In the genomic region with DNA sequence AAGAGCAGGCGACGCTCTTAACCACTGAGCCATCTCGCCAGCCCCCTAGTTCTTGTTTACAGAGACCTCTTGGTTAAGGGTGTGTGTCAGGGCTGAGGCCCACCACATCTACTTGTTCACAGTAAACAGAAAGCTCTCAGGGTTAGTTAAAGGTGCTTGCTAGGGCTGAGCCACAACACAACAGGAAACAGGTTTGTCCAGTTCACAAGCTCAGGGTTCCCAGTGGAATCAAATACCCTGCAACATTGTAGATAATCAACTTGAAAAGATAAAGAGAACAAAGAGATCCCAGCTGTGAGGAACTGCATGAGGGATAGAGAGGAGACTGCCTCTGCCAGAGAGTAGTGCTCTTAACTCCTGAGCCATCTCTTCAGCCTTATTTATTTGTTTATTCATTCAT, we compare ENCODE assay signal across 33 mouse cellular contexts. TPM values are rescaled to one million over a fixed set of nuclear protein-coding genes. Genes with fewer than 3 reads are reported as not detected.
"Had no signal": no experiment of that assay in that cellular context is flagged by ENCODE, and none has a peak within 500 bp of the region (broad histone marks: within the 10 kb centered on the region; RNA-seq: fewer than 3 reads in every experiment).

No protein-coding gene starts in this region.

- H3K27me3 ChIP-seq: embryonic facial prominence, embryonic 12.5 days; embryonic facial prominence, embryonic 13.5 days; forebrain, embryonic 12.5 days; forebrain, embryonic 15.5 days had no signal

- DNase-seq: cerebellum, adult 8-10 months; cerebellum, adult 9-10 months; cerebellum, adult 9-11 months; cerebellum, postnatal 10 days; cerebellum, postnatal 14 days; cerebellum, postnatal 25 days; cerebellum, postnatal 36 days; embryo, embryonic 11 days; forebrain, postnatal 0 days; gastrocnemius, adult 2 months; gastrocnemius, postnatal 10 days; gastrocnemius, postnatal 14 days; gastrocnemius, postnatal 25 days; gastrocnemius, postnatal 36 days; heart, adult 11 months; heart, adult 18-20 months; heart, adult 2 months had no signal

- H3K36me3 ChIP-seq: embryonic facial prominence, embryonic 12.5 days; embryonic facial prominence, embryonic 13.5 days; embryonic facial prominence, embryonic 15.5 days; forebrain, embryonic 12.5 days; forebrain, embryonic 15.5 days had no signal

- H3K9ac ChIP-seq: embryonic facial prominence, embryonic 12.5 days; embryonic facial prominence, embryonic 13.5 days; embryonic facial prominence, embryonic 15.5 days; forebrain, embryonic 12.5 days; forebrain, embryonic 15.5 days; forebrain, postnatal 0 days had no signal

- H3K9me3 ChIP-seq: embryonic facial prominence, embryonic 10.5 days; embryonic facial prominence, embryonic 12.5 days; embryonic facial prominence, embryonic 13.5 days; embryonic facial prominence, embryonic 15.5 days; forebrain, embryonic 10.5 days; forebrain, embryonic 12.5 days; forebrain, embryonic 15.5 days had no signal

- H3K27ac ChIP-seq: embryonic facial prominence, embryonic 10.5 days; embryonic facial prominence, embryonic 12.5 days; embryonic facial prominence, embryonic 13.5 days; embryonic facial prominence, embryonic 15.5 days; forebrain, embryonic 12.5 days; forebrain, embryonic 15.5 days; gastrocnemius, adult 2 months; heart, adult 2 months had no signal

- ATAC-seq: forebrain, embryonic 14.5 days; forebrain, embryonic 15.5 days; forebrain, embryonic 16.5 days; forebrain, postnatal 0 days had no signal

- H3K4me3 ChIP-seq: embryonic facial prominence, embryonic 10.5 days; embryonic facial prominence, embryonic 12.5 days; embryonic facial prominence, embryonic 13.5 days; embryonic facial prominence, embryonic 15.5 days; erythroblast, embryonic 14.5 days; forebrain, embryonic 10.5 days; forebrain, embryonic 12.5 days; forebrain, embryonic 15.5 days; gastrocnemius, adult 2 months; heart, adult 2 months had no signal

- H3K4me2 ChIP-seq: embryonic facial prominence, embryonic 12.5 days; embryonic facial prominence, embryonic 13.5 days; embryonic facial prominence, embryonic 15.5 days; forebrain, embryonic 12.5 days; forebrain, embryonic 15.5 days had no signal

RNA-seq across cellular contexts. Expression of gene Lin28a, which starts 11.8 kb away (rescaled TPM):
- polyA plus RNA-seq: cortical plate, adult 2 months; embryonic facial prominence, embryonic 13.5 days; embryonic facial prominence, embryonic 14.5 days; embryonic facial prominence, embryonic 15.5 days; erythroblast, embryonic 14.5 days; forebrain, embryonic 14.5 days; forebrain, embryonic 15.5 days; forebrain, embryonic 16.5 days; forebrain, postnatal 0 days; frontal cortex, adult 2 months; gonadal fat pad, adult 2 months; heart, adult 2 months had no signal

RNA-seq across cellular contexts. Expression of gene Zfp683, which starts 46.8 kb away (rescaled TPM):
- polyA plus RNA-seq: cortical plate, adult 2 months; embryonic facial prominence, embryonic 10.5 days; embryonic facial prominence, embryonic 11.5 days; embryonic facial prominence, embryonic 12.5 days; embryonic facial prominence, embryonic 13.5 days; embryonic facial prominence, embryonic 14.5 days; embryonic facial prominence, embryonic 15.5 days; erythroblast, embryonic 14.5 days; forebrain, embryonic 10.5 days; forebrain, embryonic 11.5 days; forebrain, embryonic 12.5 days; forebrain, embryonic 14.5 days; forebrain, embryonic 15.5 days; forebrain, embryonic 16.5 days; forebrain, postnatal 0 days; frontal cortex, adult 2 months; heart, adult 2 months had no signal

RNA-seq across cellular contexts. Expression of gene Crybg2, which starts 53.8 kb away (rescaled TPM):
- polyA plus RNA-seq: erythroblast, embryonic 14.5 days had no signal
